Mouse (Mus musculus) heart, embryonic 16.5 days (tissue): ENCODE data around the gene Gm15319. TPM values are rescaled to one million over a fixed set of nuclear protein-coding genes. Genes with fewer than 3 reads are reported as not detected.
"Not testable (repeated sequence)": the region's sequence is repeated elsewhere in the genome, so short reads cannot be mapped to it uniquely, and the experiment has no call there.

ENCODE experiments used
- ATAC-seq: fragments of 200-750 bp; cut with Nextera tagmentation; replicated peaks from 2 replicates; pipeline ENCODE4 v1.8.0; 2017; ENCODE audit warnings: moderate number of reproducible peaks; ENCODE audit not compliant: insufficient read depth, low FRiP score; ENCODE audit errors: extremely low read depth
- H3K27ac ChIP-seq: fragments of 300-500 bp; sonication (generic); 2 replicates; pipeline ENCODE4 v1.5.1; 2014; ENCODE audit warnings: mild to moderate bottlenecking, low read length, control low read depth, moderate library complexity
- H3K27me3 ChIP-seq: fragments of 300-500 bp; sonication (generic); 2 replicates; pipeline ENCODE4 v1.6.1; 2014; ENCODE audit warnings: low read length, mixed read lengths; ENCODE audit not compliant: control insufficient read depth, insufficient read depth
- H3K36me3 ChIP-seq: fragments of 300-500 bp; sonication (generic); 2 replicates; pipeline ENCODE4 v1.6.1; 2014; ENCODE audit not compliant: control insufficient read depth, insufficient read depth
- H3K4me1 ChIP-seq: fragments of 300-500 bp; sonication (generic); 2 replicates; pipeline ENCODE4 v1.6.1; 2014; ENCODE audit warnings: low read length, mixed read lengths; ENCODE audit not compliant: control insufficient read depth, insufficient read depth
- H3K4me2 ChIP-seq: fragments of 300-500 bp; sonication (generic); 2 replicates; pipeline ENCODE4 v1.6.1; 2014; ENCODE audit warnings: low read depth, mild to moderate bottlenecking, control low read depth, low read length
- H3K4me3 ChIP-seq: fragments of 300-500 bp; sonication (generic); 2 replicates; pipeline ENCODE4 v1.5.1; 2014; ENCODE audit warnings: mild to moderate bottlenecking, control low read depth, low read length
- H3K9ac ChIP-seq: fragments of 300-500 bp; sonication (generic); 2 replicates; pipeline ENCODE4 v1.6.1; 2014; ENCODE audit warnings: low read length, control low read depth
- H3K9me3 ChIP-seq: fragments of 300-500 bp; sonication (generic); replicated peaks from 2 replicates; pipeline ENCODE4 v1.6.1; 2016; ENCODE audit warnings: low read length; ENCODE audit not compliant: control insufficient read depth
- WGBS: fragments of 180-500 bp; shearing (Covaris S2); extraction: QIAGEN DNeasy Blood & Tissue Kit; methylation state at CpG from one replicate; pipeline ENCODE4 v1.1.7; 2014; 5-methylcytosine and 5-hydroxymethylcytosine counted together
- polyA plus RNA-seq: library from polyadenylated mRNA; unstranded; fragments of >200 nt; fragmentation: Nextera tagmentation; extraction: Ambion mirVana; gene quantifications from 2 replicates; pipeline ENCODE4 v1.2.1, GENCODE M21; 2015

Gene Gm15319
- polyA plus RNA-seq, 1 experiment from 2014 or later, result not detected

DNA sequence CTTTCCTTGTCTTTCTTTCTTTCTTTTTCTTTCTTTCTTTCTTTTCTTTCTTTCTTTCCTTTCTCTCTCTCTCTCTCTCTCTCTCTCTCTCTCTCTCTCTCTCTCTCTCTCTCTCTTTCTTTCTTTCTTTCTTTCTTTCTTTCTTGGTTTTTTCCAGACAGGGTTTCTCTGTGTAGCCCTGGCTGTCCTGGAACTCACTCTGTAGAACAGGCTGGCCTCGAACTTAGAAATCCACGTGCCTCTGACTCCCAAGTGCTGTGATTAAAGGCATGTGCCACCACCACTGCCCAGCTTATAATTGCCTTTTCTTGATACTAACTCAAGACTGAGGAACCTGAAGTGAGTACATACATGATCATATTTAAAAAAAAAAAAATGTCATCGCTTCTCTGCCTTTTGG lies 75.3 kb downstream of the Gm15319 start:
- not testable (repeated sequence) for H3K27ac ChIP-seq, ATAC-seq, H3K27me3 ChIP-seq, H3K9ac ChIP-seq, H3K4me2 ChIP-seq, H3K36me3 ChIP-seq, H3K9me3 ChIP-seq, H3K4me3 ChIP-seq, H3K4me1 ChIP-seq
- WGBS, result 87% methylated on average over 3 of the region's 3 CpGs
